Mouse (Mus musculus): ENCODE measurements around the gene Prr12.
"Not testable (repeated sequence)": the region's sequence is repeated elsewhere in the genome, so short reads cannot be mapped to it uniquely, and the experiment has no call there.

Gene Prr12

DNA sequence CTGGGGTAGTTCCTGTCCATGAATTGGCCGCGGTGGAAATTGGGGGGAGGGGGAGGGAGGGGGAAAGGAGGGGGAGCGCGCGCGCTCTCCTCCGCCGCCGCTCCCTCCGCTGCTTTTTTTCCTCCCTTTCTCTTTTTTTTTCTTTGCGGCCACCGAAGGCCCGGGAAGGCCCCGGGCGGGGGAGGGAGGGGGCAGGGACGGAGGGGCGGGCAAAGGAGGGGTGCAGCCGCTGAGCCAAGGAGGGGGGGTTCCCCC lies at the start of gene Prr12:
Gene Prr12 (minus strand): TSS at position 20 of the 255 bp plus-strand sequence.
- DNase-seq (ENCODE audit: low read depth, low spot score): no peak

DNA sequence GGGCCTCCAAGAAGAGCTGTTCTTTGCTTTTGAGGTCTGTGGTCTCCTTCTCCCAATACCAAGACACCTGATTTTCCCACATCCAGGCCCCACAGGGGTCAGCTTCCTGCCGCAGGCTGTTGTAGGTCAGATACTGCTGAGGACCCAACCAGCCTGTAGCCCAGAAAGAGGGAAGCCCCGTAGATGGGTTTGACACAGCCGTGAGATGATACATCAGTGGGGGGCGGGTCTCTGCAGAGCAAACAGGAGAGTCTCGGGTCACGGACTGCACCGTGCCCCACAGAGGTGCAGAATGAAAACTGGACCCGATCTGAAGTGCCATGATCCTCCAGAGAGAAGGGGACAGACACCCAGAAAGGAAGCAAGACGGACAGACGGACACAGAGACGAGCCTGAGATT lies 49.8 kb upstream of the Prr12 start:
- no peak for DNase-seq (ENCODE audit: low read depth, low spot score)

GRCm38 (mm10) chr7:45100046-45100445 lies 47.4 kb upstream of the Prr12 start:
- DNase-seq (ENCODE audit: low read depth, low spot score): no peak

GRCm38 (mm10) chr7:45098541-45099240 lies 46.0 kb upstream of the Prr12 start:
- peak; percentile 75 for DNase-seq (ENCODE audit: low read depth, low spot score)

- no peak for DNase-seq (ENCODE audit: low read depth, low spot score)
Measured at GRCm38 (mm10) chr7:45097479-45097878, 44.8 kb upstream of the Prr12 start.

- DNase-seq (ENCODE audit: low read depth, low spot score): not testable (repeated sequence)
Measured at GRCm38 (mm10) chr7:45095965-45096364, 43.3 kb upstream of the Prr12 start.

DNA sequence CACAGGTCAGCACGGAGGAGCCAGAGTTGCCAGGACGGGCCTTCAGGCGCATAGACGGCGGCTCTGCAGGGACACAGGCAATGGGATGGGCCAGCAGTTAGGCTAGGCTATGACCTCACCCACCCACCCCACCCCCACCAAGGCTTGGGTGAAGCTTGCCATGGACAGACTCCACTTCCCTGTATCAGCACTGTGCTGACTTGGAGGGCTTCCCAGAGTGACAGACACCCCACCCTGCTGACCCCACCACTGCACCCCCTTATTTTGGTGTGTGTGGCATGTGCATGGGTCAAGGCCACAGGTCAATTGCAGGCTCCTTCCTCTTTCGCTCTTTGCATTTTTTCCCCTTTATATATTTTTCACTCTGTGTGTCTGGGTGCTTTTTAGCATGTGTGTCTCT lies 42.7 kb upstream of the Prr12 start:
- DNase-seq (ENCODE audit: low read depth, low spot score): no peak

DNA sequence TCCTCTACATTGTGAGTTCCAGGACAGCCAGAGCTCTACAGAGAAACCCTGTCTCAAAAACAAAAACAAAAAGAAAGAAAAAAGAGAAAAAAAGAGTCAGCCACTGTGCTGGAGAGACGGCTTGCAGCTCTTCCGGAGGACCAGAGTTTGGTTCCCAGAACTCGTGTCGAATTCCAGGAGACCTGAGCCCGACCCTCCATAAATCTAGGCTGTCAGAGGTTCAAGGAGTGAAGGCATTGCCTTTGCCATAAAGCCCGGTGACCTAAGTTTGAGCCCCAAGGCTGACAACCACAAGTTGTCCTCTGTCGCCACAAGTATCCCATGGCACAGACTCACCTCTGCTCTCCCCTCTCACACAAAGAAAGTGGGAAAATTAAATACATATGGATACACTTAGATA lies 41.4 kb upstream of the Prr12 start:
- DNase-seq (ENCODE audit: low read depth, low spot score): no peak

GRCm38 (mm10) chr7:45093516-45093905 lies 40.8 kb upstream of the Prr12 start:
- peak; percentile 89 for DNase-seq (ENCODE audit: low read depth, low spot score)

DNA sequence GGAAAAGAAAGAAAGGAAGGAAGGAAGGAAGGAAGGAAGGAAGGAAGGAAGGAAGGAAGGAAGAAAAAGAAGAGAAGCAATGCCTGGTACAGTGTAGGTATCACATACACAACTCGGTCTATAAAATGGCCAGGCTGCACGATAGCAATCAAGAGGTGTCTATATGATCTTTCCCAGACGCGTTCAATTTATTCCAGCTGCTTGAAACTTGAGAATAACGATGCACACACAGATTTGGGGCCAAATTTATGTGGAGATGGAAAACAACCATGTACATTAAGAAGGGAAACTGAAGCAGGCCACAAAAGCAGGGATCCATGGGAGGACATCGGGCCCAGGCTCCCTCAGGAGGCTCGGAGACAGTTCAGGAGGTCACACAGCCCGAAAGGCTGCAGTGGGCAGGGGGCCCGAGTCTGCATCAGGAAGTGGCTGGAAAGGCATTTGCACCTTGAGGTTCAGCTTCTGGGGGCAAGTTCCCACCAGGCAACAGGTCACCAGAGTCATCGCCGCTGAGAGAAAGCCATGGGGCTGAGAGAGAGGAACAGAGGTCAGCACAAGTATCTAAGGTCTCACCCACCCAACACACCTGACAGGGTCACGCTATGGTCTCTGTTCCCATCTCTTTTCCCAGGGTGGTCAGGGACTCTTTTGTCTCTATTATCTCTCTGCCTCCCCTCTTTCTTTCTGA lies 40.3 kb upstream of the Prr12 start:
- no peak for DNase-seq (ENCODE audit: low read depth, low spot score)

DNA sequence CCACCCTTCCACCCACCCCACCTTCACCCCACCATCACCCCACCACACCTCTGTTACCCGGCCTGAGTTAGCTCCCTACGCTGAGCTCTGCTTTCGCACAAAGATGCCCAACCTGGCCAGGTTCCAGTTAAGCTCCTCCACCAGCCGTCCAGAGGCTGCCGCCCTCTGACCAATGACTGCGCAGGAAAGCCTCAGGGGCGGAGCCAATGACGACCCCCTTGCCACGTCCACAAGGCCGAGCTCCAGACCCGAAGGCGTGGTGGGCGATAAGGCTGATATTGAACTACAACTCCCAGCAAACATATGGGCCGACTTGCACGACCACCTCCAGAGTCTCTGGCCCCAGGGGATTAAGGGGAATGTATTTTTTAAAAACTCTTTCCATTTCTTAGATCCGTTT lies 39.4 kb upstream of the Prr12 start, which contains the start of gene Rcn3:
Gene Rcn3 (minus strand): TSS at position 174 of the 400 bp plus-strand sequence.
- peak; percentile 95 for DNase-seq (ENCODE audit: low read depth, low spot score)

DNA sequence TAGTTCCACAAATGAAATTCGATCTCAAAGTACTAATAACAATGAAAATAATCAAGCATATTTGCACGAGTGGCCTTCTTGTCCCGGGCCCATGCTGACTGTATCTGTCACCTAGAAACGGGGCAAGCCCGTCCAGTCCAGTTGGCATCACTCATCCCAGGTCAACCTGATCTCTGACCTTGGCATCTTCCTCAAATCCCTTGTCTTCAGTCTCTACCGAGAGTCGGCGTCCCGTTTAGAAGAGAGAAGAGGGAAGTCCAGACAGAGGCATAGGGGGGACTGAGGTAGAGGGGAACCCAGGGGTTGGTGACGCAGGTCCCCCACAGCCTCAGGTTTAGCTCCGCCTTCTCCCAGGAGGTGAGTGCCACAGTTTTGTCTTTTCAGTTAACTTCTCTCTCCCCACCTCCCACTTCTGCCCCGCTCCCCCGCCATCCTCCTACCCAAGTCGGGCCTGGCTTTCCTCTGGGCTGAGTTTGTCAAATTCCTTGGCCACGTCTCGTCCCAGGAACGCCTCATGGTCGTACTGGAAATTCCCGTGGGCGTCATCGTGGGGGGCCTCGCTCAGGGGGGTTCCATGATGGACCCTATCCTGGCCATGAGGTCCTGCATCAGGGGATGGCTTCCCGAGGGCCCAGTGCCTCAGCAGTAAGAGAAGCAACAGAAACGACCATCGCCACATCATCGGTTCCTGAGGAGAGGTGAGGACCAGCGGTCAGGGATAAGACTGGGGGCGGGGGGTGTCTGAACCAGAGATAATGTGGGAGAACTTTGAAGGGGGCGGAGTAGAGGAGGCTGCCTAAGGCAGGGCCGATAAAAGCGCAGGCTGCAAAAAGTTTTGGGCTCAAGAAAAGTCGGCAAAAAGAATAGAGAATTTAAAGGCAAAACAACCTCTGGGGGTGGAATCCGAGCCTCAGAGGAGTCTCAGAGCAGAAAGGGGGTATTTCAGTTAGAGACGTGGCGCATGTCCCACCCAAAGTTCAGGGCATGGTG lies 38.6 kb upstream of the Prr12 start:
- DNase-seq (ENCODE audit: low read depth, low spot score): no peak

- DNase-seq (ENCODE audit: low read depth, low spot score): peak; percentile 32
Measured at GRCm38 (mm10) chr7:45090251-45090977, 37.7 kb upstream of the Prr12 start.

DNA sequence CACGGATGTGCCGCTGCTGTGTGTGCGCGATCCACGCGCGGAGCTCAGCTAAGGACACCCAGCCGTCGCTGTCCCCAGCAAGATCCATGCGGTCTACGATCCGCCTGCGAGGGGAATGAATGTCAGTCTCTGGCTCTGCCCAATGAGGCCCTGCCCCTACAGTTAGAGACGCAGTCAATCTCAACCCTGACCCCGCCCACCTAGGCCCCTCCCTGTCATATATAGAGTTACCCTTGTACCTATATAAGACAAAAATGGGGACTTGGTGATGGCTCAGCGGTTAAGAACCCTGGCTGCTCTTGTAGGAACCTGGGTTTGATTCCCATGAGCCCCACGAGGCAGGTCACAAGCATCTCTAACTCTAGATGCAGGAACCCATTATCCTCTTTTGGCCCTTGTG lies 35.9 kb upstream of the Prr12 start:
- no peak for DNase-seq (ENCODE audit: low read depth, low spot score)

DNA sequence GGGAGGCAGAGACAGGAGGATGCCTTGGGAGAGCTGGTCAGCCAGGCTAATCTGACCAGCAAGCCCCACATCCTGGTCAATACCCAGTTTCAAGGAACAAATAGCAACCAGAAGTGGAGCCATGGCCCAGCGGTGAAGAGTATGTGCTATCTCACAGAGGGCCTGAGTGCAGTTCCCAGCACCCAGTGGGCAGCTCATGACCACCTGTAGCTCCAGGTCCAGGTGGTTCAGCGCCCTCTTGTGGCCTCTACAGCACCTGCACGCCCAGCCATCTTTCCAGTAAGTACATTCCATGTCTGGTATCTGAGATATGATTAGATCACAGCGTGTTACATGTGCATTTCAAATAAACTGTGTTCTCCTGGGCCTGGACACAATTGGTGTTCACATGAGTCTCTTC lies 33.4 kb upstream of the Prr12 start:
- DNase-seq (ENCODE audit: low read depth, low spot score): no peak

GRCm38 (mm10) chr7:45083300-45083890 lies 30.7 kb upstream of the Prr12 start:
- DNase-seq (ENCODE audit: low read depth, low spot score): no peak

DNA sequence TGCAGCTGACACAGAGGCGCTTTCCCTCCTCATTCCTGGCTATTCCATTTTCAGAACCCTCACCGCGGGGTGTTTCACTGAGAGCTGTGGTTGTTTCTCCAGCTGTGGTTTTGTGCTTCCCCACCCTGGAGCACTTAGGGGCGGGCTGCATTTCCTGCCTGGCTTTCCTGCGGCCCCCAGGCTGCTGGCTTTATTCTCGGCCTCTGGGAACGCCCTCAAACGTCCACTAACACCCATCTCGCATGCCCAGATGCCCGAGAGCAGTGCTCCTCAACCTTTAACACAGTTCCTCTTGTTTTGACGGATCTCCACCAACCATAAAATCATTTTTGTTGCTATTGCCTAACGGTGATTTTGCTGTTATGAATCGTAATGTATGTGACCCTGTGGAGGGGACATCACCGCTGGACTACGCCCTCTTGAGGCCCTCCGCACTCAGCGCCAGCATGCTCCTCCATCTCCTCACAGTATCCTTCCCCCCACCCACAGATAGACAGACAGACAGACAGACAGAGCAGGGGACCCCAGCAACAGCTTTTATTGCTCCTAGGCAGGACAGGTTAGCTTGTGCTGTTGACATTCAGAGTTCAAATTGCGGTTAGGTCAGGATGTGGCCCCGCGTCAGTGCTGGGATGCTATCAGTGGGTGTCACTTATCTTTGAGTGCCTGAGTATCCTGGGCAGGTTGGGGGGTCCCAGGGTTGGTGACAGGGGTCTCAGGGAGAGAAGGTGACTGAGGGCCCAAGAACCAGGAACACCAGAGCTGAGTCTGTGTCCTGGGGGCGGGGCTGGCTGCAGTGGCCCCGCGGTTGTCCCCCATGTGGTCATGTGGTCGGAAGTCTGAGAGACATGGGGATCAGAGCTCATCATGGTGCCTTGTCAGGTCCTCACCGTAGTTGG lies 30.0 kb upstream of the Prr12 start:
- peak; percentile 63 for DNase-seq (ENCODE audit: low read depth, low spot score)

DNA sequence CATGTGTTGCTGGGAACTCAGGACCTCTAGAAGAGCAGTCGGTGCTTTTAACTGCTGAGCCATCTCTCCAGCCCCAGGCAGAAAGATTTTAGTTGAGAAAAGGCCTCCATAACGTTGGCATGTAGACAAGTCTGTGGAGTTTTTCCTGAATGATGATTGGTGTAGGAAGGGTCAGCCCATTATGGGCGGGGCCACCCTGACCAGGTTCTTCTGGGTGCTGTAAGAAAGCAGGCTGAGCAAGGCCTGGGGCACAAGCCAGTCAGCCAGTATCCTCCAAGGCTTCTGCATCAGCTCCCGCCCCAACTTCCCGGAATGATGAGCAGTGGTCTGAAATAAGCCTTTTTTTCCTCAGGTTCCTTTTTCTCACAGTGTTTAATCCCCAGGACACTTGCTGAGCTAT lies 28.3 kb upstream of the Prr12 start:
- DNase-seq (ENCODE audit: low read depth, low spot score): peak; percentile 76

GRCm38 (mm10) chr7:45079856-45080255 lies 27.2 kb upstream of the Prr12 start:
- peak; percentile 92 for DNase-seq (ENCODE audit: low read depth, low spot score)

DNA sequence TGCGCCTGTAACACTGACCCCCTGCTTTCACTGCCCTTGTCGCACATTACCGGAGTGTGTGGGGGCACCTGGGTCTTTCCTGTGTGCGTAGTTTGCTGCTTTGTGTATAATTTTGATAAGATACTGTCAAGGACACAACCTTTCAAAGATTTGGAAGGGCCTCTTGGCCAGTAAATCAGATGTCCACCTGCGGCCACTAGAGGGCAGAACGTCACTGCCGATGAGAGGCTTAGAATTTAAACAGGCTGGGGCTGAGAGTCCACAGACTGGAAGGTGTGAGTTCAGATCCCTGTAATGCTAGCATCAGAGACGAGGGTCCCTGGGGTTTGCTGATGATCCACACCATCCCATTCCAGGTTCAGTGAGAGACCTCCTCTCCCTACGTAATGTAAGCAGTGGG lies 25.8 kb upstream of the Prr12 start:
- DNase-seq (ENCODE audit: low read depth, low spot score): peak; percentile 83
